Mouse (Mus musculus) frontal cortex, postnatal 10 days (tissue): ENCODE measurements around the gene Nav2.

Source experiments
- DNase-seq, 2 experiments: peaks; one replicate each; pipeline ENCODE4 v3.0.0; 2022; ENCODE audit warnings: low spot score in 2 of 2, mixed read lengths in 1 of 2

Gene Nav2

DNA sequence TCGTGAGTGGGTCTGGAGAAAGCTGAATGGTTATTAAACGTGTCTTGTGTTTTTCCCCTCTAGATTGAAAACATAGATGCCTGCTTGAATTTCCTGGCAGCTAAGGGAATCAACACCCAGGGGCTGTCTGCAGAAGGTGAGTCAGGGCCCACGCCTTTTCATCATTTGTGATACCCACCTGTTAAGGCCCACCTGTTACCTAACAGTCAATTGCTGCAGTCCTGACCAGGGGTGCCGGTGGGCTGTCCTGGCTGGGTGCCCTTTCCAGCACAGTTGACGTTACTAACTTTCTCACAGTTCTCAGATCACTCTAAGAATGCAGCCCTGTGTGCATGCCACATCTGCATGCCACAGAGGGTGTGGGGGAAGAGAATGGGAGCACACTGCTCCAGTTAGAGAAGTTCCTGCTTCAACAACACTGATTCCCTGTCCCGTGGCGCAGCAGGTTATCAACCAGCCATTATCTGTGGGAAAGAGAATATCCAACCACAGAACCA lies 489.6 kb downstream of the Nav2 start:
- DNase-seq, result no peak

DNA sequence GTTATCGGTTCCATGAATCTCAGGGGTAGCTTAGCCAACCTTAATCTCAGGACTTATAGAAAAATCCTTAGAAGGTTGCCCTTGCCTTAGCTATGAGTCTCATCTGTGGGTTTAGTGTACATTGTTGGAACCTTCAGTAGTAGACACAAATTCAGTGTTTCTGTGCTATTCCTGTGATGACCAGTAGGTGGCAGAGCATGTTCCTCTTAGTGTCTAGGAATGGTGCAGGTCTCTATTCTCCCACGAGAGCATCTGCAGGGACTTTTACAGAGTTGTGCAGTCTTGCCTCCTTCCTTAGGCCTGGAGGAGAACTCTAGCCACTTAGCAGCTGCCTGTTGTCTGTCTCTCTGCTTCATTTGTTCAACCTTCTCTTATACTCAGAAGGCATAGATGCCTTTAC lies 490.8 kb downstream of the Nav2 start:
- peak in 1 of 2 experiments; percentile 61 for DNase-seq

DNA sequence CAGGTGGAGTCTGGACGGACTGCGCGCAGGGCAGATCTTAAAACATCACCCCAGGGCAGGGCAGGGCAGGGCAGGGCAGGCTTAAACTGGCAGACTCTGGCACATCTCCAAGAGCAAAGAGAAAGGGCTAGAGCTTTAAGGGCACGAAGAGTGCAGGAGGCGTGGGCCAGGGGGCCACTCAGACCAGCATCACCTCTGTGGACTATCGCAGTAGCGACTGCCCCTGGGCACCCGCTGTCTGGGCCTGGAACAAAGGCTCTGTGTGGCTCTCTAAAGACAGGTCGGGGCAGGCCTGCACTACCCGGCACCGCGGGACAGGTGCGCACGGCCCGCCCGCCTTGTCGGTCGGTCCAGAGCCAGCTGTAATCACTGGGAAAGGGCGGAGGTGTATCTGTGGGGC lies 491.9 kb downstream of the Nav2 start:
- DNase-seq, result no peak

DNA sequence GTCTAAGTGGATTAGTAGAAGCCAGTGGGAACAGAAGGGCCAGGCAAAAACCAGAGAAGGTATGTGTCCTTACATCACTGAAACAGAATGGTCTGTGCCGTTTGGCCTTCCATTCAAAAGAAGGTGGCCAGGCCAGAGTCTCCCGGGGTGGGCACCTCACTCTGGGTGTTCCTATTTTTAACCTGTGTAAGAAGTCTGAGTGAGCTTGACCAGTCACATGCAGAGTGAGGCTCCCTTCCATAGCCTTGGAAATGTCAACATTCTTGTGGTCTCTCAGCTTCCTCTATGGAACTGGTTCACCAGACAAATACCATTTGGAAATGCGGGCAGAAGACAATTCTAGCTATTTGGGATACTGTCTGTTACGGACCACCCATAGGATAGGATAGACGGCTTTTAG lies 494.0 kb downstream of the Nav2 start:
- no peak for DNase-seq

DNA sequence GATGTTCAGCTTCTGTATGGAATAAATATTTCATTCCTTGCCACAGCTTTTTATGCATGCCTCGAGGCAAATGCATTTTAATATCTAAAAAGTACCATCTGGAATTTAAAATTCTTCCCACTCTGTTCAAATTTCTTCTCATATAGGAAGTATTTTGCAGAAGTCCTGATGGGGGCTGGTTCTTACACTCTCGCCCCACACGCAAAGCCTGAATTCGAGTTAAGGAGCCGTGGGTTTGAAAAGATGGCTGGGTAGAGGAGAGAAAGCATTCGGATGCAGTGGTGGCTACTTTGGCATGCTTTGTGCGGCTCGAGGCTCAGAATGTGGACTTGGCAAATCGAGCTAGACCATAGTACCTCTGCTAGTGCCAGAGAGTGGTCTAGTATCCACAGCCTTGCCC lies 499.2 kb downstream of the Nav2 start:
- no peak for DNase-seq

DNA sequence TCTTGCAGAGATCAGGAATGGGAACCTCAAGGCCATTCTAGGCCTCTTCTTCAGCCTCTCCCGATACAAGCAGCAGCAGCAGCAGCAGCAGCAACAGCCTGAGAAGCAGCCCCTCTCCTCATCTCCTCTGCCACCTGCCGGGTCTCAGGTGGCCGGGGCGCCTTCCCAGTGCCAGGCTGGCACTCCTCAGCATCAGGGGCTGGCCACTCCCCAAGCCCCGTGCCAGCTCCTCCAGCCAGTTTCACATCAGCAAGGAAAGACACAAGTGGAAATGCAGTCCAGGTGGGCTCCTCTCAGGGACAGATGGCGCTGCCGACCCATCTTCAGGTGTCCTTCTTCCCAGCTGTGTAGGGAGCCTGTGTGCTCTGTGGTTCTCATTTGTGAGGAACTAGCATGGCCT lies 500.1 kb downstream of the Nav2 start:
- DNase-seq, result no peak

DNA sequence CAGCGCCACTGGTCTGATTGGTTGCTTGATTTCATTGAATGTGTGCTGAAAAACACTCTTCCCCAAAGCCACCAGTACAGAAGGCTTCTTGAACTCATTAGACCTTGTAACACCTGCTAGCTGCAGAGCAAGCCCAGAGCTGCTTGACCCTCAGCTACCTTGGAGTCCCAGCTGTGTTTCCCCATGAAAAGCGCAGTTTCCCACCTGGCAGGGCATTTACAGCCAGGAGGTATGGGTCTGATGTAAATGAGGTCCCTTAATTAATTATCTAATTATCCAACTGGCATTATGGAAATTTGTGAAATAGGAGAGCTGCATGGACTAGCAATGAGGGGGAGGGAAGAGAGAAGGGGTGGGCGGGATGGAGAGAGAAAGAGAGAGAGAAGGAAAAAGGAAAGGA lies 500.7 kb downstream of the Nav2 start:
- no peak for DNase-seq

DNA sequence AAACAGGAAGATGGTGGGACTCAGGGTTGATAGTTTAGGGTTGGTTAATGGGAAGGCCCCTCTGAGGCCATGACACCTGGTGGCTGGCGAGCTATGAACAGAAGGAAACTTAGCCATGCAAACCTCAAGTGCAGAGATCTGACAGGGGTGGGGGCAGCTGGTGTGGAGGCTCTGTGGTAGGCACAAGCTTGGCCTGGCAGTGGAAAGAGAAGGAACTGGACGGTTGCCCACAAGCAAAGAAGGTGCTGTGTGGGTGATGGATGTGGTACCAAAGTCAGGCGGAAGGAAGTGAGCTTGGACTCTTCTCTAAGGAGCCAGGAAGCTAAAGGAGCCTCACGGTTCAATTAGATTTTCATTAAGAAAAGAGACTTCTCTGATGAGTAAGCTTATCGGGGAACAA lies 501.7 kb downstream of the Nav2 start:
- DNase-seq, result no peak

DNA sequence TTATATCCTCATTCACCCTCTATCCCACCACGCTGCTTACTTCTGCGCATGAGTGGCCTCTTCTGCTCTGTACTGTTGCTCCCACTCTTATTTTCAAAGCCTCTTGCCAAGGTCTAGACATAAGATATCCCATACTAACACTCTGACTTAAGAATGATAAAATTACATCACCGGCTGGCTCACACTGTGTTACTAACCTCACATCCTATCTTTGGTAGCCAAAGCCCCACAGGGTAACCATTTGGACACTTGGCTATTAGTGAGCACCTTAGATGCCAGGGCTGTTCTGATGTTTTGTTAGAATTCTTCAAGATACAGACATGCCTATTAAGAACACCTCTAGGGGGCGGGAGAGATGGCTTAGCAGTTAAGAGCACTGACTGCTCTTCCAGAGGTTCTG lies 502.4 kb downstream of the Nav2 start:
- DNase-seq, result no peak

DNA sequence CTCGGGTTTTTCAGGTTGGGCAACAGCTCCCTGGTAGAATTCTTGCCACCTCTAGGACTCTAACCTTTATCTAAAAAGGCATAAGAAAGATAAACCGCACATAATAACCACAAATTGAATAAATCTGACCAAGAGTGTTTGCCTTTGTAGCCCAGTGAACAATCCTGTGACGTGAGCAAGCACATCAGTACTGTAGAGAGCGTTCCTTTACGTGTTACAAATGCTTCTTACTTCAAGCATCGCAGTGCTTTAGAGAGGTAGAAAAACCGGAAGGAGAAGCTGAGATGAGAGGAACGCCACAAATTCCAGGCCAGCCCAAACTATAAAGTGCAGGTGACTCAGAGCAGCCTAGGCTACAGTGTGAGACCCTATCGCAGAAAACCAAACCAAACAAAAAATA lies 503.3 kb downstream of the Nav2 start:
- DNase-seq, result no peak

DNA sequence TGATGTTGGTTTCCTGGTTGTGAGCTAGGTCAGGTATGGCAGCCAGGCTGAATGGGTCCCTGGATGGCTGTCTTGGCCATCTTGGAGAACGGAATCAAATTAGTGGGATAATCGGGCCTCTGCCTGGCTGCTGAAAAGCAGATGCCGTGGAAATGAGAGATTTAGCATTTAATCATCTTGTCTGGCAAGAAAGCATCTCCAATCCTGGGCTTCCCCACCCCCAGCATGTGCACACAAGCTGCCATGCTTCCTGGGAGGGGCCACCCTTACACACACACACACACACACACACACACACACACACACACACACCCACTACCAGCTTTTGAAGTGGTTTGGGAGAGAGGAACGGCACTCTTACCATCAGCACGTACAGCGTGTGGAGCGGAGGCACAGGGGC lies 506.6 kb downstream of the Nav2 start:
- DNase-seq, result no peak

DNA sequence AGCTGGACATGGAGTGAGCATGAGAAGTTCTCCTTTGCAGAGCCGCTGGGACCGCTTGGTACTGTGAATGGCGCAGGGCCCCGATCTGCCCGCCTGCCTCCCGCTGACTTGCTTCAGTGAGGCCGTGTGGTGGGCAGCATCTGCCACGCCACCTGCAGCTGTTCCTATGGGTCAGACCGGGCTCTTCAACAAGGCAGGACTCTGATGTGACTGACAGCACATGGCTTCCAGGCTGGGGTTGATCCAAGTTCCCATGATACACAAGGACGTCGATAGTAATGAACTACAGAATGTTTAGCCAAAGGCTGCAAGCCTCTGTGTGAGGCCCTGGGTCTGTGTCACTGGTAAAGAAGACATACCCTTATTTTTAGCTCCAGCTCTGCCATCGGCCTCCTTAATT lies 507.2 kb downstream of the Nav2 start:
- DNase-seq, result no peak

DNA sequence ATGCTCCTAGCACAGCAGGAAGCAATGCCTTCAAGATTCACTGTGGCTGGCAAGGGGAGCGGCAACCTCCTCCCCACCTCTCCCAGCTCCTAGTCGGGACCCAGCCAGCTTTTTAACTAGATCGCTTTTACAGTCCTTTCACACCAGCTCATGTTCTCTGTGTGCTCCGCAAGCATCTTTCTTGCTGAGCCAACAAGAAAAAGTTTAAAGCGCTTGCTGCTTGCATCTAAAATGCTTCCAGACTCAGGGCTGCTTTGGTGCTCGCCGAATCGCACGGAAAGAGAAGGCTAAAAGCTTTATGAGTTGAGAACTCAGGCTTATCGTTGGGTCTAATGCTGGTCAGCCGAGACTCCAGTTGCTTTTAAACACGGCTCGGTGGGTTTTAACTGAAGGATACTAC lies 510.3 kb downstream of the Nav2 start:
- no peak for DNase-seq

DNA sequence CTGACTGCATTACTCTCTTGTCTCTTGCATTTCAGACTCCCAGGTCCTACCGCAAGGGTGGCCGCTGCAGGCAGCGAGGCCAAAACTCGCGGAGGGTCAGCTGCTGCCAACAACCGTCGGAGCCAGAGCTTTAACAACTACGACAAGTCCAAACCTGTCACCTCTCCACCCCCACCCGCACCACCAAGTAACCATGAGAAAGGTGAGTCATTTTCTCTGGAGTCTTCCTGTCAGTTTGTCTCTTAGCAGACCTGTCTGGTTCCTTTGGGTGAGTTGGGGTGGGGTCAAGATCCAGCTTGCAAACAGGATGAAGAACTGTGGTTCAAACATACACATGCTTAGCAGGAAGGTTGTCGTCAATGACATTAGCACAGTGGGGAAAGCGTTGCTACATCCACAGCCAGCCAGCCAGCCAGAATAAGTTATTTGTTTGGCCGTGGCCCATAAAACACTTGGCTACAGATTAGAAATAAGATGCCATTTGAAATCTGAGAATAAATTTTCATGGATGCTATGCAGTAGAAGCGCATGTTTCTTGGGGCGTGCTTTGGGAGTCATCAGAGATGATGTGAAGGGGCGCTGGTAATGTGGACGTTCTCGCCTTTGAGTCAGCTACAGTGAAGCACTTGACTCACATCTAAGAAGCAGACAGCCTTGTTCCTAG lies 511.8 kb downstream of the Nav2 start:
- DNase-seq, result no peak

DNA sequence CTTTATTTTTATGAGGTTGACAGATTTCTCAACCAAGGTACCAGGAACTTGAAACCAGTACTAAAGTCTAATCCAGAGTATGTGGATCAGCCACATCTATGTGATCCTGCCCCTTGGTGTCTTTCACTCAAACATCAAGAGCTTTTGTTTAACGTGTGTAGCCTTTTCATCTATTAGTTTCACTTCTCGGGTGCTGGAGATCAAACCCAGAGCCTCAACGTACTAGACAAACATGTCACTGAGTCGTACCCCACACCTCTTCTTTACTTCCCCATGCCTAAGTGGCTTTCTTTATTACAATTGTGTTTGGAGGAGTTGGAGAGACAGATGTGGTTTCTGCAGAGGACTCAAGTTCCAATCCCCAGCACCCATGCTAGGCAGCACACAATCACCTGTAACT lies 512.7 kb downstream of the Nav2 start:
- no peak for DNase-seq

DNA sequence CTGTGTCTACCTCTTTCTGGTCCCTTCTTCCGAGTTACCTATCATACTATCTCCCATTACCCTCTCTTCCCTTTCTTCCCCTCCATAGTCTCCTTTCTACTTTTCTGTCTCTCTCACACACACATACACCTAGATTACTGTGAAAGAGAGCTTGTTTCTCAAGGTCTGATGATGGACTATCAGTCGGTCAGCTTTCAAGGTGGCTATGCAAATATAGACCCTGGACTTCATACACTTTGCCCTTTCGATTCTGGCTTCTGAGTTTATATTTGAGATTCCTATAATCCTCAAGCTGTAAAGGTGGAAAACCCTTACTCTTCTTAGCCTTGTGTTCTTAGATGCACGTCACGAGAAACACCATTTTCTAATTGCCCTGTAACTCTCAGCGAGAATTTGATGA lies 515.4 kb downstream of the Nav2 start:
- no peak for DNase-seq

DNA sequence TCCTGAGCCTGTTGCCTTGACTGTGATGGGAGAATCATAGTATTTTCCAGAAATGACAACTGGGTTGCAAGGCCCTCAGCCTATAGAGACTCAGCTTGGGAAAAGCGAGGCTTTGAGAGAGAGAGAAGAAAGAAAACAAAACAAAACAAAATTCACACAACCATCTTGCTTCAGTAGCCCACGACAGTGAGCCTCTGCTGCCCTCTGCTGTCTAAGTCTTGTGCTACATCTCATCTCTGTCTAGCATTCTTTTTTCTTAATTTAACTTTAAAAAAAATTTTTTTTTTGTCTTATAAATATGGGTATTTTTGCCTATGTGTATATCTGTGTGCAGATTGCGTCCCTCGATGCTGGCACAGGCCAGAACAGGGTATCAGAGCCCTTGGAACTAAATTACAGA lies 517.5 kb downstream of the Nav2 start:
- no peak for DNase-seq

DNA sequence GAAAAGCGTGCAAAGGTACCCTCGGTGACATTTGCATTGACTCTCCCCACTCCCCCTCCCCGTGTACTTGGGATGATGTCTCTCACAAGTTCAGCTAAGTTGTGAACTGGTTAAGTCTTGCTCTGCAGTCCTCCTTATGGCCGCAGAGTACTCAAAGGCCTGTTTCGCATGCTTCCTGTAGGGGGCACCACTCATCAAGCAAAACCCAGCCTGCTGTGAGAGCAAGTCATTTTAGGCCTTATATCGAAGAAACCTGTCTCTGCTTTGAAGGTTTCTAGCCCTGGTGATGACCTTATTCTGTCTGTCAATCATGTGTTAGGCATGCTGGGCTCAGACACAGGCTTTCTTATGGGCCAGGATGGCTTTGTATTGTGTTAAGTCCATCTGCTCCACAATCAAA lies 519.3 kb downstream of the Nav2 start:
- no peak for DNase-seq

DNA sequence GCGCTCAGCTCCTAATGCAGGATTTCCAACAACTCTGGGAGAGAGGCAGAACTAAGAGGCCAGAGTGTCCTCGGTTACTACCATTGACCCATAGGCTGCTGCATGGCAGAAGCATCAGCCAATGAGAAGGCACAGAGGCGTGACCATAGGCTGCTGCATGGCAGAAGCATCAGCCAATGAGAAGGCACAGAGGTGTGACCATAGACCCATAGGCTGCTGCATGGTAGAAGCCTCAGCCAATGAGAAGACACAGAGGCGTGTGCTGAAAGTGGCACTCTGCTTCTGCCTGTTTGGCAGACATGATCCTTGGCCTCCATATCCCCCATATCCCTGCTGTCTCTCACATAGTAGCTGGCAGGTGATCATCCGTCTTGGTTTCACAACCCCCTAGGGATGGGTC lies 520.4 kb downstream of the Nav2 start:
- DNase-seq, result no peak

DNA sequence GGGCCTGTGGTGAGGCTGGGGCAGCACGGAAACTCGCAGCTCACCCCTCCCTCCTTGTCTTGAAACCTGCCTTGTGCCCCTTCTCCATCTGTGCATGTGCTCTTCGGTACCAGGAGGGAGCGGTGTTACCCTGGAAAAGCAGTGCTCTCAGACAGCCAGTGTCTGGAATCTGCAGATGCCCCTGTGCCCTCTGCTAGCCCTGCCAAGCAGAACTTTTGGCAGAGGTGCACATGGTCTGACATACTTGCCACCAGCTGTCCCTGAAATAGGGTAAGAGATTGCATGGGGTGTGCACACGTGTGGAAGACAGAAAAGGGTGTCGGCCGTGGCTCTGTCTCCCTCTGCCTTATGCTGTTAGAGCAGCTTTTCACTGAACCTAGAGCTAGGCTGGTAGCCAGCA lies 522.3 kb downstream of the Nav2 start:
- no peak for DNase-seq

DNA sequence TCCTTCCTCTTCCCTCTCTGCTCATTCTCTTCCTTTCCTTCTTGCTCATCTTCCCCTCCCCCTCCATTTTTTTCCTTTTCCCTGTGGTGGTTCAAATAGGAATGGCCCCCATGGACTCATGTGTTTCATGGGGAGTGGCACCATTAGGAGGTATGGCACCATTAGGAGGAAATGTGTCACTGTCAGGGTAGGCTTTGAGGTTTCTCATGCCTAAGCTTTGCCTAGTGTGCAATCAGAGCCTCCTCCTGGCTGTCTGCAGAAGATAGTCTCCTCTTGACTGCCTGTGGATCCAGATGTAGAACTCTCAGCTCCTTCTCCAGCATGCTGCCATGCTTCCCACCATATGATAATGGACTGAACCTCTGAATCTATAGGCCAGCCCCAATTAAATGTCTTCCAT lies 525.4 kb downstream of the Nav2 start:
- no peak for DNase-seq

DNA sequence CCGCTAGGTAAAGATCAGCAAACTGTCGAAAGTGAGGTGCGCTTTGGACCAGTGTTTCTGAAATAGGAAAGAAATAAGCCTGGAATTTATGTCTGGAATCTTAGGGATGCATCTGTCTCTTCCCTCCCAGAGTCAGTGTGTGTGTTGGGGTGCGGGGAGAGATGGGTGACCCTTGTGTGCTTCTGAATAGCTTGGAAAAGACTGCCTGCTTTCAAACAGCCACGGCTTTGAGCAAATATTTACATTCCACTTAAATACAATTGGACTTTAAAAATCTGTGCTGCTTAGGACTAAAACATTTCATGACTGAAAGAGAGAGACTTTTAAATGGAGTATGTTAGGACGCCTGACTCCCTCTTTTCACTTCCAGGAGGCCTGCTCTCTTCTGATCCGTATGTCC lies 528.0 kb downstream of the Nav2 start:
- DNase-seq, result no peak

DNA sequence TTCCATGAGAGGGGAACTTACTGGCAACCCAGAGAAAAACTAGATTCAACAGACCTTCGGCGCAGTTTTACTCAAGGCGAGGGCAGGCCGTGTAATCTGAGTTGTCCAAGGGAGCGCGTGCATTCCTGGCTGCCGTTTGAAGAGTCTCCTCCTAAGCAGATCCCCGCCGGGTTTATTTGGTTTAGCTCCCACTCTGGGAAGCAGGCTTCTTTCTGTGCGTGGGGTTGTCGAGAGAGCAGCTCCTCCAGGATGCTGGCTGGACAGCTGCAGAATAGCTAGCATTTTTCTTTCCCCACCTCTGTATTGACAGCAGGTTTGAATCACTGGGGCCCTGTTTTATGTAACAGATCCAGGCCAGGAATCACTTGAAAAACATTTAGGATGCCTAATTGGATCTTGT lies 529.4 kb downstream of the Nav2 start:
- no peak for DNase-seq

DNA sequence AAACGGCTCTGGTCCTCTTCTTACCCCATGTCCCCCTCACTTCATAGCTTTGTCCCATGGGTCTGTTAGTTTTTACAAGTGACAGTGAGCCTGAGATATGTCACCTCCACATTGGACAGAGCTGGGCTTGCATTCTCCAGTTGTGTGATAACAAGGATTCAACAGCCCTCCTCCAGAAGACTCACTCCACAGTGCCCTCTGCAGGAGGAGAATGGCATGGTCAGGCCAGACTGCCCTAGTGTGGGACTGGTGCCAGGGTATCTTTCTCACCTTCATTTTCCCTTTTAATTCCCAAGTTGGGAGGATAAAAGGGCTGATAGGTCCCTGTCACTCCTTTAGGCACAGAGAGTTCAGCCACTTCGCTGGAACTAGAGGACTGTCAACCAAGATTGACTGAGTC lies 530.6 kb downstream of the Nav2 start:
- DNase-seq, result no peak
